Comparison of ENCODE assay signal across 8 mouse cellular contexts in genomic region chr19:40434042-40434869, GRCm38 (mm10).
A peak's percentile ranks its signal among the peaks of the same experiment; 100 is the strongest.
DNase-seq lines count a peak whose midpoint lies in the region; ATAC-seq lines count a peak whose summit lies in the region.

No protein-coding gene starts in this region.

- H3K36me3 ChIP-seq in heart, embryonic 16.5 days (ENCODE audit: control insufficient read depth, insufficient read depth), result no peaks in the 10 kb centered on the region
- no peaks in the 10 kb centered on the region for H3K36me3 ChIP-seq in midbrain, embryonic 15.5 days (replicated peaks)

- peak overlapping the region; percentile 57 for H3K9ac ChIP-seq in heart, embryonic 16.5 days (ENCODE audit: low read length)
- no peak overlapping the region for H3K9ac ChIP-seq in midbrain, embryonic 15.5 days

- ATAC-seq in heart, embryonic 16.5 days (replicated peaks; ENCODE audit: extremely low read depth, insufficient read depth, low FRiP score), result no peak
- ATAC-seq in midbrain, embryonic 15.5 days (replicated peaks), result peak; percentile 91
- no peak for ATAC-seq in inflammation-experienced regulatory T-cells, adult 6 months
- no peak for ATAC-seq in activated CD4-positive, CD25-positive, alpha-beta regulatory T cell, adult 4 months

- H3K27ac ChIP-seq in heart, embryonic 16.5 days (ENCODE audit: low read length), result peak overlapping the region; percentile 97
- peak overlapping the region; percentile 65 for H3K27ac ChIP-seq in midbrain, embryonic 15.5 days

- DNase-seq in heart, adult 11 months, result peak; percentile 95
- no peak for DNase-seq in heart, adult 9 months (ENCODE audit: low spot score in 2 of 2)
- peak; percentile 20 for DNase-seq in ZHBTc4 (ENCODE audit: low read depth, low spot score)
- DNase-seq in cerebellum, adult 9-10 months, result no peak

- no peaks in the 10 kb centered on the region for H3K27me3 ChIP-seq in heart, embryonic 16.5 days (ENCODE audit: control insufficient read depth, insufficient read depth, low read length)
- no peaks in the 10 kb centered on the region for H3K27me3 ChIP-seq in midbrain, embryonic 15.5 days (replicated peaks)

- H3K4me3 ChIP-seq in heart, embryonic 16.5 days (ENCODE audit: low read length), result no peak overlapping the region
- H3K4me3 ChIP-seq in midbrain, embryonic 15.5 days, result no peak overlapping the region

- WGBS in heart, embryonic 16.5 days, result 89% methylated on average over 10 of the region's 10 CpGs
- WGBS in midbrain, embryonic 15.5 days, result 35% methylated on average over 10 of the region's 10 CpGs

- H3K9me3 ChIP-seq in heart, embryonic 16.5 days (replicated peaks; ENCODE audit: control insufficient read depth, low read length), result no peaks in the 10 kb centered on the region
- no peaks in the 10 kb centered on the region for H3K9me3 ChIP-seq in midbrain, embryonic 15.5 days

- peaks cover 81% of the 10 kb centered on the region for H3K4me1 ChIP-seq in heart, embryonic 16.5 days (ENCODE audit: control insufficient read depth, insufficient read depth, low read length)
- peaks cover 28% of the 10 kb centered on the region for H3K4me1 ChIP-seq in midbrain, embryonic 15.5 days

- H3K4me2 ChIP-seq in heart, embryonic 16.5 days (ENCODE audit: low read depth, low read length), result peak overlapping the region; percentile 34
- no peak overlapping the region for H3K4me2 ChIP-seq in midbrain, embryonic 15.5 days

Comparison
In these comparisons a context has a peak if more than half of its experiments do, and no peak if none do; other contexts are left out.
1. DNase-seq: peak in heart, adult 11 months (single experiment) and ZHBTc4 (single experiment); none in heart, adult 9 months (0 of 2) and cerebellum, adult 9-10 months (single experiment).